Mouse (Mus musculus) retina, embryonic 14.5 days (tissue): ENCODE data around the gene Hoxd3.

Source experiments
- DNase-seq: peaks from one replicate; pipeline ENCODE4 v3.0.0-alpha.2; 2015; ENCODE audit warnings: low spot score

Gene Hoxd3

GRCm38 (mm10) chr2:74730331-74730730 lies 18.6 kb downstream of the Hoxd3 start:
- DNase-seq, result no peak

- no peak for DNase-seq
These were observed 19.3 kb downstream of the Hoxd3 start for GRCm38 (mm10) chr2:74731055-74731454.

DNA sequence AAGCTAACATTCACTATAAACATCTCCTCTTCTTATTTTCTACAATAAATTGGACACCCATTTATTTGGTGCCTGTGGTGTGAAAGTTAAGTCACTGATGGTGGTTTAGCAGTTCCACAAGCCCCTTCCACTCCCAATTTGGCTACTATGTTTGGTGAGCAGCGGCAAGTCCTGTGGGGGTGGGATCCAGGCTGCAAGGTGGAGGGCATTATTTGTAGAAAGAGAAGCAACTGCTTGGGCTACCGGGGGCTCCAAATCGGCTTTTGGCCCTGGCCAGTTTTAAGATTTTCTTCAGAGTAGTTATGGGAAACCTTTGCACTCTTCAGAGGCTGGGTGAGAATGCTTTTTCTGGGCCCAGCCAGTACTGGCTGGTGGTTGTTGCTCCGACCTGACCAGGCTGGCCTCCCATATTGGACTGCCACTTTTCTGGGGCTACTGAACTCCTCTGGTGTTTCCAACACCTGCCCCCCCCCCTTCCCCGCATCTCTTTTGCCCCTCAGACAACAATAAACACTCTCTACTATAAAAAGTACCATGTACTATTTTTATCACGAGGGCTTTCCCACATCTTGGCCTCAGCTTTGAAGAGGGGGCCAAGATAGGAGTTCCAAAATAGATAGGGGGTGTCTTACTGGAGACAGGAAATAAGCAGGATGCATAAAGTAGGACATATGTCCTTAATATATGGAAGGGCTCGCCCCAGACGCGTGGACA lies 20.2 kb downstream of the Hoxd3 start:
- no peak for DNase-seq

DNA sequence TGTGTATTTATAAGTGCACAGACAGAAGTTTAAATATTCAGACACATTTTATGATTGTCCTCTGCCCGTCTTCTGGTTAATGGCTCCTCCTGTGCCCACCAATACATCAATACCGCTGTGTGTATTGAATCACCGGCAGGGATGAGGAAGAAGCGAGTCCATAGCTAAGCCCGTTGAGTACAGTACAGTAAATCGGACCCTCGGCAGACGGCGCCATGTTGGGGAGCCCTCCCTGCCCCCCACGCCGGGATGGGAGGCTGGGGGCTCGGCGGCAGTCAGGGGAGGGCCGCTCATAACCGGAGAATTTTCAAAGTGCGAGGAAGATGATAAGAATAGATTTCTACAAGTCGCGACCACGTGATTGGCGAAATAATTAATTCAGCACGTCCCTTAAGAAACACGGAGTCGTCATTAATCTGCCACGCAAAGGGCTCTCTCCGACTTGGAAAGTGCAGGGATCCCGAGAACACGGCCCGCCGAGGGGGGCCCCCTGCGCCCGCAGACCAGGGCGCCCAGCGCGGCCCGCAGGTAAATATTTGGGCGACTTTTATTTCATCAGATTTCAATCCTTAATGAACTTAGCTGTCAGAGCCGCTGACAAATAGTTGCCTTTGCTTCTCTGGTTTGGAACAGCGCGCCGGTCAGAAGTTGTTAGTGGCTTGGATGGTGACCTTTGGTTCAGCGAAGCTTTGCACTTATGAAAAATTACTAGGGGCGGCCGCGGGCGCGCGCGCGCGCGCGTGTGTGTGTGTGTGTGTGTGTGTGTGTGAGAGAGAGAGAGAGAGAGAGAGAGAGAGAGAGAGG lies 21.0 kb downstream of the Hoxd3 start:
- DNase-seq, result no peak

DNA sequence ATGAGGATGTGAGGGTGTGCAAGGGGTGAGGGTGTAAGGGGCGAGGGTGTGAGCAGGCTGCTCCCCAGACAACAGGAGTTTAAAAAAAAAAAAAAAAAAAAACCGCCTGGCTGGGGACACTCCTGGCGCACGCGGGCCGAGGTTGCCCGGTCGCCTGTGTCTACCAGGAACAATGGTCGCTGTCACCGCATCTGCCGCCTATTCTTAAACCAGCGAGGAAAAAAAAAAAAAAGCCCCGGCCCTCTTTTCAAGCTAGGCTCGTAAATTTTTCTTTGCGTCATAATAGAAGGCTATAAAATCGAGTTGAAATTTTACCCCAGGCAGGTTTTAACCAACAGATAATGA lies 21.6 kb downstream of the Hoxd3 start:
- no peak for DNase-seq

DNA sequence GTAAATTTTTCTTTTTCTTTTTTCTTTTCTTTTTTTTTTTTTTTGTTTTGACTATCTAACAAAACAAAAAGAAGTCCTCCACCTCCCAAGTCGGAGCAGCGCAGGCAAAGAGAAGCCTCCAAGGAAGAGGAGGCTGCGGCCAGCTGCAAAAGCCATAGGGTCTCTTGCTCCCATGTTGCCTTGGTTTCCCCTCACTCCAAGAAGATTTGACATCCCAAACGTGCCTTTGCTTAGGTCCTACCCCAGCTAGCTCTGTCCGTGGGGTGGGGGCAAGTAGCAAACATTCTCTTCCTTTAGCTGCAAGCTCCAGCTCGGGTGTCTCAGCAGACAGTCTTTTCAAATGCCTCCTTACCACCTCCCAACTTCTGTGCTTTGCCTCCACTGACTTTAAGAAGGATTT lies 22.0 kb downstream of the Hoxd3 start:
- no peak for DNase-seq

DNA sequence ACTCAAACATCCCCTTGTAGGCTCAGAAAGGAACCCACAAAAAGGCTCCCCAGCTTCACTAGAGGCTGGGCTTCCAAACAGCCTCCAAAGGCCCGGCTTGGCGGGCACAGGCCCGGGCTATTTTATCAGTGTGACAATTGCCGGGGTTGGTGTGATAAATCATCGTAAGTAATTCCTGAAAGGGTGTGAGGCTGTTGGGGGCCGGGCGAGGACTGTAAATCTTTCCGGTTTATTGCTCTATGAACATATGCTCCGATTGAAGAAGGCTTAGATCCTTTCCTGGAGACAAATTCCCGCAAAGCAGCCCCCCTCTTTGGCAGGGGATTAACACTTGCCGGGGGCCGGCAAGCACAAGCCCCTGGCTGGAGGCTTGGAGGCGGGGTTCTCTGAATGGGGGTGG lies 22.7 kb downstream of the Hoxd3 start:
- no peak for DNase-seq

DNA sequence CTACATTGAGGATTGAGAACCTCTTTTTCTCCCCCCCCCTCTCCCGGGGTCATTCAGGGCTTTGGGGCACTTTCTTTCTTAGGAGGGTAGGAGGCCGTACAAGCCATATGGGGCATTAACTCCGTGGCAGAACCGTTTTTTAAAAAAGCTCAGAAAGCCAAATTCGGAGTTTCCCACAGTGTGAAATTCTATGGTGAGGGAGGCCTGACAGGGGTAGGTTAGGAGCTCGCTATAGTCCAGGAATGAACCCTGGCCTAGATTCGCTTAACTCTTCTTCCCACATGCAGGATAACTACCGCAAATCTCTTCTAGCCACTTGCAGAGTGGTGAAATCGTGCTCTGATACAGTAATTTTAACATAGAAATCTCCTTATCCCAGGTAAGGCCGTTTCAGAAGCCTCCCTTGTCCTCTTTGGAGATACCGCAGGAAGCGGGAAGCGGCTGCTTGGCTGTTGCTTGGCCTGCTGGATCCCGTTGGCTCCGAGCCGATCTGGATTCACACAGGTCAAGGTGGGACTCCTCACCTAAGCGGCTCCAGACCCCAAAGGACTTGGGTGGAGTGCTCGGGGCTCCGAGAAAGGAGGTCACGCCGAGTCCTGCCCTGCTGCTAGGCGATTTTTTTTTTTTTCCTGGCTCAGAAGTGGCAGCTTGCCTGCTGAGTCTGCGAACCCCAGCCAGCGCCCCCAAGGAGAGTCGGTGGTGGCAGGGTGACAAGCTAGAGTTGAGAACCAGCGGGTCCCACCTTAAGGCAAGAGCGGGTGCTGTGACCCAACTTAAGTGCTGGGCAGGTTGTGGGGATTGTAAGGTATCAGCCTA lies 23.5 kb downstream of the Hoxd3 start:
- DNase-seq, result no peak

GRCm38 (mm10) chr2:74735851-74736687 lies 24.3 kb downstream of the Hoxd3 start:
- DNase-seq, result no peak

DNA sequence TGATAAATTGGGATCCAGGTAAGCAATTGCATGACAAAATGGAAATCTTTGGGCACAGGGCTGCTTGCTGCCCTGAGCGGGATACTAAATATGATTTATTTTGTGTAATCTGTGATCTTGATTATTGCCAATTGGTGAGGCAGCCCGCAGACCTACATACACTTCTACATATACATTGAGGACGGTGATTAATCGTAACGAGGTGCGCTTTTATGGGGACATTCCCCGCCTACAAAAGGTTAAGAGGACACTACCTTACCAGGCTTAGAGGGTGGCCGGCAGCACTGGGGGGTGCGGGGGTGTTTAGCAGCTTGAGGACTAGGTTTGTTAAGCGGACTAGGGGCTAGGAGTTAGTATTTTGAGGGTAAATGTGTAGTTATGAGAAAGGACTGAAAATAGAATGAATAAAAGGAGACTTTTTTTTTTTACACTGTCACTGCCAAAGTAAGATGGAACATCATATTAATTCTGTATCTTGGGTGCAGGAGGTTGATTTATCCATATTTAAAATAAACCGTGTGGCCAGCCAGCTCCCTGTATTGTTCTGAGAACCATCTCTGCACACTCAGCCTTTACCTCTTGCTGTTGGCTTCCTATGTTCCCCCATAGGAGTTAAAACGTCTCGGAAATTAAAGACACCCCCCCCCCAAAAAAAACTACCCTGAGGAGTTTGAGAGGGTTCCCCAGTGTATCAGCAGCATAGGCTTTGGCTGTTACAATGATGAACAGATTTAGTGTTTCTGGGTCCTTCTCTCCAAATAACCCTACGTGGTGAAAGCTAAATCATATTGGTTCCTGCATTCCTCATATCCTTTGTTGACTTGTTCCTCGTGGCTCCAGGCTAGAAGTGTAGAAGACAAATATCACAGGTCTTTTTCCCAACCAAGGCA lies 25.2 kb downstream of the Hoxd3 start:
- no peak for DNase-seq

DNA sequence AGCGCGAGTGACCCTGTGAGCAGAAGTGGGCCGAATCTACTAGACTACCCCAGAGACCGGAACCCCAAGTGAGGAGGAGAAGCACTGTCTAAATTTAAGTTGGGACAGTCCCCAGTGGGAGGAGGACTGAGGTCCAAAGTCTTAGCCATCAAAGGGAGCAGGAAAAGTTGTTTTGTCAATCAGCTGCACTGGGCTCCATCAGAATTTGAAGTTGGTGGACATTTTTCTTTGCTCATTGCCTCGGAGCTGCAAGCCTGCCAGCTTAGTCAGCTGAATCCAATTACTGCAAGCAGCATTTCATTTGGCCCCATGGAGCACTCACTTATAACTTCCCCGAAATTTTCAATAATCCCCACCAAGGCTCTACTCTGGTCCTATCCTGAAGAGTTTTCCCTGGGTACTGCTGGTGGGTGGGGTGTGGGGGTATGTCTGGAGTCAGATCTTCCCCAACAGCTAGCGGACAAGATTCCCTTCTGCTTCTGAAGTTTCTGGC lies 25.9 kb downstream of the Hoxd3 start:
- DNase-seq, result no peak

- no peak for DNase-seq
These were observed 27.1 kb downstream of the Hoxd3 start for GRCm38 (mm10) chr2:74738623-74739475.

DNA sequence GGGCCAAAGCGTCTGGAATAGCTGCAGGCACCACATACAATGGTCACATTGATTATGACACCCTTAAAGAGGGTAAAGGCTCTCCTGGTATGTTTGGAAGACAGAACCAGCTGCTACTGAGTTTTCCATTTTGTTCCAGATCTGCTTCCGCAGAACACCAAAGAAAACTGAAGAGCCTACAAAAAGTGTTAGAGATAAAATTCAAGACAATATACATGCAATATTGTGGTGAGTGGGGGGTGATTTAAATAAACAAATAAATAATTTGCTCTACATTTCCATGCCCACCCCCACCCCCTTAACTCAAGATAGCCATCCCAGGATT lies 27.7 kb downstream of the Hoxd3 start:
- no peak for DNase-seq

DNA sequence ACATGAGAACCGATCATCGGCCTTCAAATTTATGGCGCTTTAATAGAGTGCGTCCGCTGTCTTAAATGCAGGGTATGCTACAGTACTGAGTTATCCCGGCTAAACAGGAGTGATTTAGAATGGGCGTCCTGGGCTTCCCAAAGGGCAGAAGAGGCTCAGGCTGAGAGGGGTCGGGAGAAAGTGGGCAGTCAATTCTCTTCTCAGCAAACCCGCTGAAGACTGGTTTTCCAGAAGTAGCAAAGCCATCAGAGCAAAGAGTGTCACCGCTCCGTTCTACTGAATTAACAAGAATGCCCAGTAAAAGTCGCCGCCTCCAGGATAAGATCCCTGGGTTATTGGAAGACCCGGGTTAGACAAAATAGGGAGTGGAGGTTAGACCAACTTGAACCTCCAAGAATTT lies 28.1 kb downstream of the Hoxd3 start:
- DNase-seq, result no peak

DNA sequence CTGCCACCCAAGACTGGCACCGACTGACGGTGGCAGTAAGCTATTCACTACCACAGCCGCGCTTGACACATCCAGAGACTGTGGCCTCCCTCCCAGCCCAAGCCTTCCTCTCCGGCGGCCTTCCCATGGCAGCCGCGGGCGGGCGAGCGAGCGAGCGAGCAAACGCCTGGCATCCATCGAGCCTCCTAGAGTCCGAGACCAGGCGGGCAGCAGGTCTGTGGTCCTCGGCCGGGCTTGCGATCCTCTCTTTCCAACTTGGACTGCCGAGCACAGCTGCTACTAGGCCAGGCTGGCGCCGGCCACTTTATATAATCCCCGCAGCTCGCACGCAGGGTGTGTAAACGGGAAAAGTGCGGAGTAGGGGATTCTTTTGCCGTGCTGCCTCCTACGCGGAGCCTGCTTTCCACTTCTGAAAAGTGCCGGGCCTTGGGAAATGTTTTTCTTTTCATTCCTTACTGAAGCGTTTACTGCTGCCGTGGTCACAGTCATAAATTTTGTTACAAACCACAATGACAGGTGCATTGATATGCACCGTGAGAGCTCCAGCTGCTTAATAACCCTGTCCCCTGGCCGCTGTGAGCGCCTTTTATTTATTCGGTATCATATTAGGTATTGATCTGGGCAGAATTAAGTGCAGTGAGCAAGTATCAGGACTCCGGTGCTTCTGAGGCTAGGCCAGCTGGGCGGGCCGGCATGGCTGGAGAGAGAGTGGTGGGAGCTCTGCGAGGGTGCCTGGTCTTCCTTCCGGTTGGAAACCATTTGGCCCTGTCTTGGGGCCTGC lies 28.8 kb downstream of the Hoxd3 start:
- no peak for DNase-seq

DNA sequence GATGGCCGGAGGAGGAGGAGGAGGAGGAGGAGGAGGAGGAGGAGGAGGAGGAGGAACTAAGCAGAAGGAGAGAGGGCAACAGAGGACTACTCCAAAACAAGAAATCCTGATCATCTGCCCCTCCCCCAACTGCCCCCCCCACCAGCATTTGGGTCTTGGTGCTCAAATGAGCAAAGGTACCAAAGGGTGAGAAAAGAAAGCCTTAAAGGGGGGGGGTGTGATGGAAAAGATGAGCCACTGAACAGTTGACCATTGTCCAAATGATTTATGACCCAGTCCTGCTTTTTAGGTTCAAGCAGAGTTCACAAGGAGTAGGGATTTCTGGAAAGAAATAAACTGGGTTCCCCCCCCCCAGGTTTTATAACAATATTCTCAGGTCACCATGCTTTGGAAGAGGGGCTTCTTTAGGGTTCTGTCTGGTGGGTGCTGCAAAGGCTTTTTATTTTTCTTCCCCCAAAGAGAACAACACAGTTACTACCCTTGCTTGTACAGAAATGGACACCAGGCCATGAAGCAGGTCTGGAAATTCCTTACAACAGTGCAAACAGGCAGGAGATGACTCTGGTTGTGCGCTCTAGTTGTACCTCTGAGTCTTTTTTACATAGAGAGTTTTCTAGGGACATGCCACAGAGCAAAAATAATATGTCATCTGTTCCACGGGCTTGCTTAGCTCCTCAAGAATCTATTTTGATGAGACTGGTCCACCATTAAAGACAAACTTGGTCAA lies 29.7 kb downstream of the Hoxd3 start:
- no peak for DNase-seq

- no peak for DNase-seq
These were observed 30.2 kb downstream of the Hoxd3 start for GRCm38 (mm10) chr2:74741979-74742277.

GRCm38 (mm10) chr2:74745540-74746297 lies 34.0 kb downstream of the Hoxd3 start:
- DNase-seq, result no peak
